Mouse (Mus musculus): ENCODE results near the gene Mt2.
A peak's percentile ranks its signal among the peaks of the same experiment; 100 is the strongest.

- TF ChIP-seq CTCF (IDR thresholded peaks at IDR 0.05; ENCODE audit: insufficient read depth, low read length) (peak; percentile 86), POLR2A (IDR thresholded peaks at IDR 0.05; ENCODE audit: borderline replicate concordance, extremely low read depth, low read depth, low read length) (no peak)
Measured at GRCm38 (mm10) chr8:94205736-94206135, 33.3 kb downstream of the Mt2 start.

All from lung, adult 2 months (tissue).